Mouse (Mus musculus) kidney, embryonic 14.5 days (tissue): ENCODE data around the gene Lmf1. TPM values are rescaled to one million over a fixed set of nuclear protein-coding genes. Genes with fewer than 3 reads are reported as not detected.

Experiments
- ATAC-seq: fragments of 200-750 bp; cut with Nextera tagmentation; 2 replicates; pipeline ENCODE4 v1.8.0; 2017; ENCODE audit warnings: moderate number of reproducible peaks, mild to moderate bottlenecking, moderate TSS enrichment, moderate library complexity; ENCODE audit not compliant: low FRiP score, low TSS enrichment
- H3K27ac ChIP-seq: fragments of 300-500 bp; sonication (generic); 2 replicates; pipeline ENCODE4 v1.5.1; 2014; ENCODE audit warnings: low read depth, mild to moderate bottlenecking, low read length, moderate library complexity, mixed read lengths
- H3K27me3 ChIP-seq: fragments of 300-500 bp; sonication (generic); 2 replicates; pipeline ENCODE4 v1.6.1; 2014; ENCODE audit warnings: mild to moderate bottlenecking, low read length; ENCODE audit not compliant: control insufficient read depth, insufficient read depth
- H3K36me3 ChIP-seq: fragments of 300-500 bp; sonication (generic); 2 replicates; pipeline ENCODE4 v1.6.1; 2014; ENCODE audit warnings: low read length, mixed read lengths; ENCODE audit not compliant: control insufficient read depth, insufficient read depth
- H3K4me1 ChIP-seq: fragments of 300-500 bp; sonication (generic); 2 replicates; pipeline ENCODE4 v1.6.1; 2014; ENCODE audit warnings: low read length, mixed read lengths; ENCODE audit not compliant: control insufficient read depth, insufficient read depth
- H3K4me2 ChIP-seq: fragments of 300-500 bp; sonication (generic); replicated peaks from 2 replicates; pipeline ENCODE4 v1.6.1; 2014; ENCODE audit warnings: low read depth, mild to moderate bottlenecking, low read length
- H3K4me3 ChIP-seq: fragments of 300-500 bp; sonication (generic); 2 replicates; pipeline ENCODE4 v1.5.1; 2014; ENCODE audit warnings: mild to moderate bottlenecking, low read length
- H3K9ac ChIP-seq: fragments of 300-500 bp; sonication (generic); 2 replicates; pipeline ENCODE4 v1.6.1; 2014; ENCODE audit warnings: low read depth, mild to moderate bottlenecking, low read length, moderate library complexity
- H3K9me3 ChIP-seq: fragments of 300-500 bp; sonication (generic); 2 replicates; pipeline ENCODE4 v1.6.1; 2016; ENCODE audit warnings: low read length; ENCODE audit not compliant: control insufficient read depth
- WGBS: fragments of 180-500 bp; shearing (Covaris S2); extraction: QIAGEN DNeasy Blood & Tissue Kit; methylation state at CpG from one replicate; pipeline ENCODE4 v1.1.7; 2014; 5-methylcytosine and 5-hydroxymethylcytosine counted together
- polyA plus RNA-seq: library from polyadenylated mRNA; unstranded; fragments of >200 nt; fragmentation: Nextera tagmentation; extraction: Ambion mirVana; gene quantifications from 2 replicates; pipeline ENCODE4 v1.2.1, GENCODE M21; 2014

Gene Lmf1
- polyA plus RNA-seq, 1 experiment from 2014 or later: 29.8 TPM

DNA sequence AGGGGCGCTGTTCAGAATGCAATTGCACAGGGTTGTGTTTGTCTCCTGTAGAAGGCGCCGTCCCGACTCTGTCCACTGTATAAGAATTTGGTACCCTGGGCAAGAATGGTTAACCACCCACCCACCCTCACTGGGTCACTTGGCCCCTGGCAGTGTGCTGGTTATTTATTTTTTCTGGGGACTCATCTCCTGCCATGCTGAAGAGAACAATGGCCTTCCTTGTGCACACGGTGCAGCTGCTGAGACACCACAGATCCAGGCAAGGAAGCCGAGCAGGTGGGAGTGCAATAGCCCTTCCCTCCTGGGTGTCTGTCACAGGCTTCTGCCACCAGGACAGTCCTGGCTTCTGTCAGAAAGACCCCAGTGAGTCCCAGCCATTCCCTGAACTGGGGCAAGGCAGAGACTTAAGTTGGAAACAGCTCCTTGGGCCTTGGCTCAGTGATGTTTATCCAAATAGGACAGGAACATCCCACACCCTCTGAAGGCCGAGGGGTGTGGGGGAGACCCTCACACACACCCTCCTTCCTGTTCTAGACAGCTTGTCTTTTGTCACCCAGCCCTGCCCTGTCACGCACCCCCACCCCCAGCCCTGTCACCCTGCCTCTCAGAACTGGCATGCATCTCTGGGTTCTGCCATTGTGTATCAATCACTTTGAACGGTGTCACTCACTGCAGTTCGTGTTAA, 30.1 kb downstream of the Lmf1 start:
- Histone ChIP-seq H3K4me1 (peaks cover 15% of the 10 kb centered on the region), H3K27ac (no peak overlapping the region), H3K9me3 (no peaks in the 10 kb centered on the region), H3K27me3 (no peaks in the 10 kb centered on the region), H3K9ac (no peak overlapping the region), H3K4me2 (no peak overlapping the region), H3K36me3 (no peaks in the 10 kb centered on the region), H3K4me3 (no peak overlapping the region)
- no peak for ATAC-seq
- 47% methylated on average over 10 of the region's 10 CpGs for WGBS

GRCm38 (mm10) chr17:25609506-25609828, 30.6 kb downstream of the Lmf1 start:
- ATAC-seq: no peak
- H3K27ac ChIP-seq: no peak overlapping the region
- H3K36me3 ChIP-seq: peaks cover 2% of the 10 kb centered on the region; the same call in 1 of the 2 replicates
- no peak overlapping the region for H3K4me2 ChIP-seq
- H3K9ac ChIP-seq: no peak overlapping the region
- no peaks in the 10 kb centered on the region for H3K27me3 ChIP-seq
- H3K9me3 ChIP-seq: no peaks in the 10 kb centered on the region
- 59% methylated on average over 3 of the region's 3 CpGs for WGBS
- no peak overlapping the region for H3K4me3 ChIP-seq
- peaks cover 15% of the 10 kb centered on the region for H3K4me1 ChIP-seq

- H3K9ac ChIP-seq: no peak overlapping the region
- 57% methylated on average over 9 of the region's 9 CpGs for WGBS
- peaks cover 15% of the 10 kb centered on the region for H3K4me1 ChIP-seq
- peaks cover 4% of the 10 kb centered on the region; the same call in 1 of the 2 replicates for H3K36me3 ChIP-seq
- no peaks in the 10 kb centered on the region for H3K9me3 ChIP-seq
- no peak overlapping the region for H3K4me2 ChIP-seq
- ATAC-seq: 0 out of 2 replicates have a peak, but pooled peaks have one; percentile 46
- H3K27me3 ChIP-seq: no peaks in the 10 kb centered on the region
- H3K4me3 ChIP-seq: no peak overlapping the region
- no peak overlapping the region for H3K27ac ChIP-seq
Observed at GRCm38 (mm10) chr17:25610151-25610550, 31.3 kb downstream of the Lmf1 start.

DNA sequence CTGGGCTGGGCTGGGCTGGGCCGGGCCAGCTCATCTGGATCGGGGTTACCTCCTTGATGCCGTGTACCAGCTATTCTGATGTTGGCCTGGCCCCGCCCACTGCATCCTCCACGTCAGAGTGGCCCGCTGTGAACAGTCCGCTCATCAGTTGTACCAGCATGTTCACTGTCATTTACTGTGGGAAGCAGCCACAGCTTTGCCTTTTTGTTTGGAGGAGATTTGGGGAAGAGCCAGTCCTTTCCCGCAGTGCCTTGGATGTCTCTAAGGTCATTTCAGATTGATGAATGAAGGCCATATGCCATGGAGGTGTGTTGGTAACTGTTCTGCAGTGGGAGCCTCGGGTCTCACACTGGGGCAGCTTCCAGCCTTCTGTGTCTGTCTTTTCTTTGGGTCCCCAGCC, 33.7 kb downstream of the Lmf1 start:
- H3K4me1 ChIP-seq: peaks cover 15% of the 10 kb centered on the region
- no peak overlapping the region for H3K9ac ChIP-seq
- 80% methylated on average over 9 of the region's 9 CpGs for WGBS
- H3K36me3 ChIP-seq: peaks cover 4% of the 10 kb centered on the region; the same call in 1 of the 2 replicates
- no peaks in the 10 kb centered on the region for H3K9me3 ChIP-seq
- no peak overlapping the region for H3K27ac ChIP-seq
- ATAC-seq: no peak
- no peaks in the 10 kb centered on the region for H3K27me3 ChIP-seq
- H3K4me2 ChIP-seq: no peak overlapping the region
- no peak overlapping the region for H3K4me3 ChIP-seq

GRCm38 (mm10) chr17:25613323-25613722, 34.4 kb downstream of the Lmf1 start:
- H3K4me1 ChIP-seq: peaks cover 15% of the 10 kb centered on the region

GRCm38 (mm10) chr17:25614723-25615510, 36.0 kb downstream of the Lmf1 start:
- Histone ChIP-seq H3K9ac (no peak overlapping the region), H3K27ac (no peak overlapping the region), H3K27me3 (no peaks in the 10 kb centered on the region), H3K4me3 (no peak overlapping the region), H3K36me3 (peaks cover 4% of the 10 kb centered on the region; the same call in 1 of the 2 replicates), H3K4me2 (no peak overlapping the region), H3K9me3 (no peaks in the 10 kb centered on the region), H3K4me1 (peaks cover 9% of the 10 kb centered on the region; the same call in 1 of the 2 replicates)
- ATAC-seq: no peak
- 91% methylated on average over 10 of the region's 10 CpGs for WGBS

More at GRCm38 (mm10) chr17:25613323-25613722, 34.4 kb downstream of the Lmf1 start:
- 92% methylated on average over 6 of the region's 6 CpGs for WGBS
- H3K27ac ChIP-seq: no peak overlapping the region
- no peaks in the 10 kb centered on the region for H3K9me3 ChIP-seq
- no peak overlapping the region for H3K9ac ChIP-seq
- H3K4me3 ChIP-seq: no peak overlapping the region
- no peak overlapping the region for H3K4me2 ChIP-seq
- H3K27me3 ChIP-seq: no peaks in the 10 kb centered on the region
- ATAC-seq: no peak
- peaks cover 4% of the 10 kb centered on the region; the same call in 1 of the 2 replicates for H3K36me3 ChIP-seq

- WGBS: 59% methylated on average over 16 of the region's 16 CpGs
- Histone ChIP-seq H3K36me3 (peaks cover 4% of the 10 kb centered on the region; the same call in 1 of the 2 replicates), H3K27ac (no peak overlapping the region), H3K4me1 (0 out of 2 replicates have a peak, but pooled peaks cover 4% of the 10 kb centered on the region), H3K4me2 (no peak overlapping the region), H3K9me3 (no peaks in the 10 kb centered on the region), H3K9ac (no peak overlapping the region), H3K4me3 (no peak overlapping the region), H3K27me3 (no peaks in the 10 kb centered on the region)
- ATAC-seq: no peak
Observed at GRCm38 (mm10) chr17:25618508-25619056, 39.7 kb downstream of the Lmf1 start.

- WGBS: 81% methylated on average over 4 of the region's 4 CpGs
- 0 out of 2 replicates have a peak, but pooled peaks cover 3% of the 10 kb centered on the region for H3K4me1 ChIP-seq
- H3K9ac ChIP-seq: no peak overlapping the region
- H3K9me3 ChIP-seq: no peaks in the 10 kb centered on the region
- no peaks in the 10 kb centered on the region for H3K36me3 ChIP-seq
- ATAC-seq: no peak
- no peaks in the 10 kb centered on the region for H3K27me3 ChIP-seq
- H3K4me3 ChIP-seq: no peak overlapping the region
- H3K27ac ChIP-seq: no peak overlapping the region
- H3K4me2 ChIP-seq: no peak overlapping the region
Observed at GRCm38 (mm10) chr17:25623441-25623840, 44.6 kb downstream of the Lmf1 start.

DNA sequence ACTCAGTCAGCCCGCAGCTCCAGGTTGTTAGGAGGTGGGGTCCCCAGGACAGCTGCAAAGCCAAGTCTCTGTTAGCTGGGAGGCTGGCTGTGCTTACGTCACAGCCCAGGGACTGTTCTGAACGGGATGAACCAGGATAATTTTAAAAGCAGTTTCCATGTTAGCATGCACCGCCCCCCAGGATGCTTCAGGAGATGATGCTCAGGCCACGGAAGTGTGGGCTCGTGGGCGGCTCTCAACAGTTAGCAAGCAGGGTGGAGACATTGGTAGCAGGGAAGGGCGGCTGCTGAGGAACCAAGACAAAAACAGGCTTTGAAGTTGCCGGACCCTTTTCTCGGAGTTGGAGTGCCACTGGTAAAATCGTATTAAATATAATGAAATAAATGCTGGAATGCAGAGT, 45.0 kb downstream of the Lmf1 start:
- Histone ChIP-seq H3K9ac (no peak overlapping the region), H3K27ac (no peak overlapping the region), H3K4me3 (no peak overlapping the region), H3K4me1 (no peaks in the 10 kb centered on the region), H3K27me3 (no peaks in the 10 kb centered on the region), H3K9me3 (no peaks in the 10 kb centered on the region), H3K36me3 (no peaks in the 10 kb centered on the region), H3K4me2 (no peak overlapping the region)
- no peak for ATAC-seq
- 60% methylated on average over 11 of the region's 11 CpGs for WGBS
